Mouse (Mus musculus): ENCODE data around the gene Dcaf4.

Gene Dcaf4

GRCm38 (mm10) chr12:83520311-83520890, at the start of gene Dcaf4:
TSS of gene Dcaf4 (plus strand) at chr12:83520466.
- peak; percentile 98 to 99 for DNase-seq

DNA sequence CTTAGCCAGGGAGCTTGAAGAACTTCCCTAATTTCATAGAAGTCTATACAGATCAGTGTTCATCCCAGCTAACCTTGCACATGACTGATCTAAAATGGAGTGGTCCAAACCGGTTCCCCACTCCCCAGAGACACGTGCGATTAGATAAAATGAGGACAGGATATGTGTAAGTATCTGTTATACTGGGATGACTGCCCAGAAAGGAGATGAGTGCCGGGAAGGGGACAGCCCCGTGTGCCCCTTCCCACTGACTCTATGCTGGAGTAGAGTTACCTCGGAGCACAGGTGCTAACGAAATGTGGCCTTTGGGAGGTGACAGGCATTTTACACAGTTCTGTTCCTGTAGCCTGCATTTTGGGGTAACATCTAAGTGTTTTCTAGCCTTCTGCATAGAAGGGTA, 48.5 kb upstream of the Dcaf4 start:
- no peak for DNase-seq

GRCm38 (mm10) chr12:83473987-83474600, 46.2 kb upstream of the Dcaf4 start:
- no peak for DNase-seq

- DNase-seq, result no peak
Observed at GRCm38 (mm10) chr12:83475419-83475818, 44.8 kb upstream of the Dcaf4 start.

- no peak for DNase-seq
Observed at GRCm38 (mm10) chr12:83476277-83476676, 44.0 kb upstream of the Dcaf4 start.

- no peak for DNase-seq
Observed at GRCm38 (mm10) chr12:83479140-83479539, 41.1 kb upstream of the Dcaf4 start.

DNA sequence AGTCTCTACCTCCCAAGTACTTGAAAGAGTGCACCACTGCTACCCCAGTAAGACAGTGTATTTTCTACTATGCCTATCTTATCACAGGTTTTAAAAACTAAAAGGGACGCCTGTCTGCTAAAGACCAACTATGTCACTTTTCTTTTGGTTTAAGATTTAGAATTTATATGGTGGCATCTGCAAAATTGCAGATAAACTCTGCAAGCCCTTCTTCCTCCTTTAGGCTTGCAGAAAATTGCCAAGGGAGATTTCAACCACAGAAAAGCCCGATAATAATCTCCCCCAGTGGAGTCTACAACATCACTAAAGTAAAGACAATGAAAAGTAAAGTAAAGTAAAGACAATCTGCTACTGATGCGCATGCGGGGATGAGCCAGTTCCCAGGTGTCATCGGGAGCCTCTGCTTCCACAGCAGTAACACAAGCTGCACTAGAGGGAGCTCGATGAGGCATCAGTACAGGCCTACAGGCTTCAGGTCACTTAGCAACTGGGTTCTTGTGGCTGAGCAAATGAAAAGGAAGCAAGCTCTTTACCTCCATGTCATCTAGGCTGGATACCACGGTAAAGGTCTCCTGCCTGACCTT, 40.4 kb upstream of the Dcaf4 start:
- DNase-seq, result no peak

DNA sequence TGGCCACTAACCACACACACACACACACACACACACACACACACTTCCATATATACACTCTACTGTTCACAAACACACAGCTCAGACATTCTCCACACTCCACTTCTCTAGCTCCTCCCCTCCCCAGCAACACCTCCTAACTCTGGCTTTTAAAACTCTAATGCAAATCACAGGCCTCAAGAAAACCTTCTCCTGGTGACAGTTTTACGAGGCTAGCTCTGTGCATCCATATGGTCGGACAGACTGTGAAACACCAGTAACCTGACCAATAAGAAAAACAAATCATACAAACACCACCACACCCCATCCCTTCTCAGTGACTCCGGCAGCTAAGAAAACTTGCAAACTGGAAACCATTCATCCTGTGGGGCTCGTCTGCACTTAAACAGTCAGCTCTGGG, 38.8 kb upstream of the Dcaf4 start:
- DNase-seq, result no peak

- no peak for DNase-seq
Observed at GRCm38 (mm10) chr12:83483653-83484052, 36.6 kb upstream of the Dcaf4 start.

- peak; percentile 63 to 70 for DNase-seq
Observed at GRCm38 (mm10) chr12:83484855-83485745, 35.2 kb upstream of the Dcaf4 start.

GRCm38 (mm10) chr12:83485911-83486670, 34.2 kb upstream of the Dcaf4 start:
- DNase-seq, result peak; percentile 71 to 74

GRCm38 (mm10) chr12:83486671-83487461, 33.4 kb upstream of the Dcaf4 start:
- DNase-seq, result peak; percentile 73 to 75

DNA sequence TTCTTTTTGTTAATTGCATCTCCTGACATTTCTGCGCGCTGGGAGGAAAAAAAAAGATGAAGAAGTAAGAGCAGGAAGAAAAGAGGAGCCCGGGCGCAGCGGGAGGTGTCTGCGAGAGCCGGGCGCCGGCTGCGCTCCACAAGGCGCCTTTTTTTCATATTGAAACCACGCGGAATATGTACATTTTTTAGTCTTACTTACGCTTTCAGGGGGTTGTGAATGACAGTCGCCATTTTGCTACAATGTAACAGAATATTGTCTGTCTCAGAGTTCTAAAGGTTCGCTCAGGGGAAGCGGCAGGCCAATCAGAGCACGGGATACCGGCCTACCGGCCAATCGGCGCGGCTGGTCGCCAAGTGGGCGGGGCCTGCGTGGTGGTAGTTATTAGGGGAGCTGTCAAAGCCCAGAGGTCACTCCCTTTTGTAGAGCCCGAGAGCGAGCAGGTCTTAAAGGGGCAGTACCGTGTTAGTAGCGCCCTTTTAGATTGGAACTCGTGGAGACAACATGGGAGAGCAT, 32.7 kb upstream of the Dcaf4 start, which contains the start of gene Dpf3:
TSS of gene Dpf3 (minus strand) at position 241 of the 516 bp plus-strand sequence.
- DNase-seq, result peak; percentile 100

- DNase-seq, result peak; percentile 39 to 58
Observed at GRCm38 (mm10) chr12:83488211-83488941, 31.9 kb upstream of the Dcaf4 start.

GRCm38 (mm10) chr12:83489748-83490147, 30.5 kb upstream of the Dcaf4 start:
- peak in 1 of 2 experiments; percentile 26 for DNase-seq

- peak in 1 of 2 experiments; percentile 51 for DNase-seq
Observed at GRCm38 (mm10) chr12:83491609-83492008, 28.7 kb upstream of the Dcaf4 start.

DNA sequence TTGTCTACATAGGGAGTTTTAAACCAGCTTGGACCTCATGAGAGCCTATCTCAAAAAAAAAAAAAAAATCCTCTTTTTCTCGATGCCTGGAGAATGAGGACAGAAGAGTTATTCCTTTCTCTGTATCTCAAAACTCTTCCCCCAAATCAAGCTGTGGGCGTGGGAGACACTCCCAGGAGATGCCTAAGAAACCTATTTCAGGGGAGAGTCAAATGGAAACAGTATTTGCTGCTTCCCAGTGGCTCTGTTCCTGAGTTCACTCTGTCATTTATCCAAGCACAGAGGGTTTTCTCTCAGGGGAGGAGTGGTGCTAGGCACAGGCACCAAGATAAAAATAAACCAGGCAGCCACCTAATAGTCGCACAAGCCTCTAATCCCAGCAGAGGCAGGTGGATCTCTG, 27.5 kb upstream of the Dcaf4 start:
- DNase-seq, result no peak

- no peak for DNase-seq
Observed at GRCm38 (mm10) chr12:83494196-83494595, 26.1 kb upstream of the Dcaf4 start.

DNA sequence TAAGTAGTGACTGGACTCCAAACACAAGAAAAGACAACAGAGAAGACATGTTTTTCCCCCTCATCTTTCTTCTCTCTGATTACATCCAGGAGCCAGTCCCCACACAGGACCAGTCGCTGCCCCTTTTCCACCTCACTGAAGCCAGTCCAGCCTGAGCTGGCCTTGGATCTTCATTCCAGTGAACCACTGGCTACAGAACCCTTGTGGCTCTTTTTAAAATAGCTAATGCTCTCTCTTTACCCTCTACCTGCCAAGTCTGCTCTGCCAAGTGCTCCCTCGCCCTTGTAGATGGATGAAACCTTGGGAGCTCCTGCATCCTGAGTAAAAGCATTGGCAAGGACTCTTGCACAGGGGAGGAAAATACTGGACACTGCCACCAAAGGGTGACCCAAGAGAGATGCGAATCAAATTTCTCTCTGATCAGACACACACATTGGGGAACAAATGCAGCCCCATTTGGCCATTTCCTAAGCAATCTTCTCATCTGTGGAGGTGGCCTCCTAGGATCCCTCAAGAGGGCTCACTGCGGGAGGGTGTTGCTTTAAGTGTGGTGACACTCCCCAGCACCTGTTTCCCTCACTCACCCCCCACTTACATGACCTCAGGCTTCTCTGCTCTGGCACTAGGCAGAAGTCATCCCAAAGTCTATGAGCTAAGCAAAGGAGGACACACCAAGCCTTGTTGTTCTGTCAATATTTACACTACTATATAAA, 24.9 kb upstream of the Dcaf4 start:
- DNase-seq, result no peak

DNA sequence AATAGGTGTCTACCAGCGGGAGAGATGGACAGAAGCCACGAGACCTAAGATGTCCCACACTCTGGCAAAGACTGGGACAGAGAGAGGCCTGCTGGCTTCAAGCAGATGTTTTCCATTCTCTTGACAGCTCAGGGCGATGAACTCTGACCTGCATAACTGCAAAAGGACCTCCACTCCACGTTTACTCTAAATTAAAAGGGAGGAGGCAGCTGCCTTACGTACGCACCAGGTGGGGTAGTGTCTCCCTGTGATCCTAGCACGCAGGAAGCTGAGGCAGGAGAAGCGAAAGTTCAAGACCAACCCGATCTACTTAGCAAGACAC, 24.3 kb upstream of the Dcaf4 start:
- DNase-seq, result no peak
